Mouse (Mus musculus) lung, postnatal 10 days (tissue): ENCODE measurements around the gene Nat8f2.
A peak's percentile ranks its signal among the peaks of the same experiment; 100 is the strongest.
"Not testable (repeated sequence)": the region's sequence is repeated elsewhere in the genome, so short reads cannot be mapped to it uniquely, and the experiment has no call there.

Experiments
- DNase-seq: peaks from one replicate; pipeline ENCODE4 v3.0.0; 2021

The Nat8f2 gene

GRCm38 (mm10) chr6:85863136-85863535, 5.8 kb downstream of the Nat8f2 start:
- DNase-seq: no peak

GRCm38 (mm10) chr6:85862565-85862964, 6.4 kb downstream of the Nat8f2 start:
- DNase-seq: no peak

- no peak for DNase-seq
These were observed 7.7 kb downstream of the Nat8f2 start for GRCm38 (mm10) chr6:85861247-85861646.

GRCm38 (mm10) chr6:85856194-85856678, 12.7 kb downstream of the Nat8f2 start:
- DNase-seq: peak; percentile 59

- DNase-seq: no peak
These were observed 15.5 kb downstream of the Nat8f2 start for GRCm38 (mm10) chr6:85853481-85853880.

- DNase-seq: no peak
These were observed 17.7 kb downstream of the Nat8f2 start for GRCm38 (mm10) chr6:85851062-85851773.

- no peak for DNase-seq
These were observed 19.7 kb downstream of the Nat8f2 start for GRCm38 (mm10) chr6:85849240-85849639.

GRCm38 (mm10) chr6:85848140-85848539, 20.8 kb downstream of the Nat8f2 start:
- no peak for DNase-seq

- no peak for DNase-seq
These were observed 22.0 kb downstream of the Nat8f2 start for GRCm38 (mm10) chr6:85846921-85847320.

GRCm38 (mm10) chr6:85843677-85844458, 25.1 kb downstream of the Nat8f2 start:
- DNase-seq: not testable (repeated sequence)

- DNase-seq: peak; percentile 5
These were observed 29.0 kb downstream of the Nat8f2 start for GRCm38 (mm10) chr6:85839982-85840381.

GRCm38 (mm10) chr6:85838674-85839073, 30.3 kb downstream of the Nat8f2 start:
- no peak for DNase-seq

GRCm38 (mm10) chr6:85837307-85837706, 31.7 kb downstream of the Nat8f2 start:
- DNase-seq: peak; percentile 68

GRCm38 (mm10) chr6:85836827-85837226, 32.1 kb downstream of the Nat8f2 start:
- peak; percentile 79 for DNase-seq

GRCm38 (mm10) chr6:85836098-85836497, 32.9 kb downstream of the Nat8f2 start:
- not testable (repeated sequence) for DNase-seq

GRCm38 (mm10) chr6:85835104-85835503, 33.9 kb downstream of the Nat8f2 start:
- not testable (repeated sequence) for DNase-seq

- DNase-seq: not testable (repeated sequence)
These were observed 34.4 kb downstream of the Nat8f2 start for GRCm38 (mm10) chr6:85834504-85835100.

- no peak for DNase-seq
These were observed 37.1 kb downstream of the Nat8f2 start, which contains the start of gene Nat8 for GRCm38 (mm10) chr6:85831796-85832321. TSS of gene Nat8 (minus strand) at chr6:85832082.

- no peak for DNase-seq
These were observed 39.5 kb downstream of the Nat8f2 start for GRCm38 (mm10) chr6:85829462-85829861.

GRCm38 (mm10) chr6:85825886-85826285, 43.1 kb downstream of the Nat8f2 start:
- DNase-seq: no peak

GRCm38 (mm10) chr6:85823382-85824090, 45.4 kb downstream of the Nat8f2 start:
- no peak for DNase-seq

GRCm38 (mm10) chr6:85822286-85822685, 46.7 kb downstream of the Nat8f2 start:
- no peak for DNase-seq

GRCm38 (mm10) chr6:85820837-85821236, 48.1 kb downstream of the Nat8f2 start, which contains the start of the genes Nat8f6 and Nat8f5:
TSS of gene Nat8f6 (minus strand) at chr6:85820954.
TSS of gene Nat8f5 (minus strand) at chr6:85820972.
- no peak for DNase-seq
